Mouse (Mus musculus): Measurements from ENCODE around the gene Selenom.

GRCm38 (mm10) chr11:3492748-3493147 is 21.7 kb upstream of the Selenom start:
- no peak for TF ChIP-seq POLR2A (IDR thresholded peaks at IDR 0.05; ENCODE audit: borderline replicate concordance, low read depth, low read length)
- TF ChIP-seq CTCF (IDR thresholded peaks at IDR 0.05; ENCODE audit: low read depth, low read length): no peak
